Mouse (Mus musculus): ENCODE results near the gene Tlr2. TPM values are rescaled to one million over a fixed set of nuclear protein-coding genes. Genes with fewer than 3 reads are reported as not detected.
A peak's percentile ranks its signal among the peaks of the same experiment; 100 is the strongest.

The Tlr2 gene
- total RNA-seq, 2 experiments from 2014 or later: 1.4 to 2.2 TPM

DNA sequence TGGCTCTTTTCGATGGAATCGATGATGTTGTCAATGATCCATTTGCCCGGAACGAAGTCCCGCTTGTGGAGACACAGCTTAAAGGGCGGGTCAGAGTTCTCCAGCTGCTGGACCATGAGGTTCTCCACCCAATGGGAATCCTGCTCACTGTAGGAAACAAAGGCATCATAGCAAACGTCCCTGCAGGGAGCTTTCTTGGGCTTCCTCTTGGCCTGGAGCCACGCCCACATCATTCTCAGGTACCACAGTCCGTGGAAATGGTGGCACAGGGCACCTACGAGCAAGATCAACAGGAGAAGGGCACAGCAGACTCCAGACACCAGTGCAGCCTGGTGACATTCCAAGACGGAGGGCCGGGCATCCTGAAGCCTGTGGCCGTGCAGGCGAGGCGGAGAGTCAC is 4.9 kb downstream of the Tlr2 start:
- intact Hi-C loops (cut with DNase I): no loop called here

DNA sequence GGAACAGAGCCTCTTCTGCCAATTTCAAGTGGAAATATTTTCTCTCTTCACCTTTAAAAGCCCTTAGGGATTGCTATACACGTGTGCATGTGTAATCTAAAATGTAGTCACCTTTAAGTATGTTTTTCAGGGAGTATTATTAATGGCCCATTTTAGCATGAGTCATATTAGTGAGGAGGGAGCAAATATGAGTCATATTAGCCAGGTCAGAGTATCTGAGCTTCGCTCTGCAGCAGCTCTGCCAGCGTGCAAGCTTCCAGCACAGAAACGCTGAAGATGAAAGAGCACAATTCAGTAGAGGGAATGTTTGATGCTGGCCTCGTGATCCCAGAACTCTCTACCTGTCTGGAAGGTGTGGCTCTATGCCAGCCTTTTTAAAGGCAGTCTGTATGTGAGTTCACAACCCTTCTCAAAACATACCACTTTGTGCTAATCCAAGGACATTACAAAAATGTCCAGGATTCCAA is 13.4 kb downstream of the Tlr2 start:
- intact Hi-C loops (cut with DNase I): no loop called here
- no peak for DNase-seq

More for the DNA sequence above, 4.9 kb downstream of the Tlr2 start:
- DNase-seq: no peak

DNA sequence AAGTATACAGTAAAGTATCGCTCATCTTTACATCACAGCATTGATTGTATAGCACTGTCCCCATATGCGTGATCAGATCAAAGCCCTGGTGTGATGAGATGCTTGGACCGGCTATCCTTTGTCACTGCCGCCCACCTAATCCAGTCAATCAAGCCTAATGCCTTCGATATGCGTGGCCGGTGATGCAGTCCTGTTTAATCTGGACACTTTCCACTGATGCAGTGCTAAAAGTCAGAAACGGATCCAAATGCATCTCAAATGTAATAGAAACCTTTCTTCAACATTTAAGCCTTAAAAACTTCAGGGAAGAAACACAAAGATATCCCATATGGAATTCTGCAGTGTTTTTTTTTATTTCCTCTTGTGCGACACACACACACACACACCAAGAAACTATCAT is 13.9 kb downstream of the Tlr2 start:
- intact Hi-C loops (cut with DNase I): no loop called here
- DNase-seq: no peak

DNA sequence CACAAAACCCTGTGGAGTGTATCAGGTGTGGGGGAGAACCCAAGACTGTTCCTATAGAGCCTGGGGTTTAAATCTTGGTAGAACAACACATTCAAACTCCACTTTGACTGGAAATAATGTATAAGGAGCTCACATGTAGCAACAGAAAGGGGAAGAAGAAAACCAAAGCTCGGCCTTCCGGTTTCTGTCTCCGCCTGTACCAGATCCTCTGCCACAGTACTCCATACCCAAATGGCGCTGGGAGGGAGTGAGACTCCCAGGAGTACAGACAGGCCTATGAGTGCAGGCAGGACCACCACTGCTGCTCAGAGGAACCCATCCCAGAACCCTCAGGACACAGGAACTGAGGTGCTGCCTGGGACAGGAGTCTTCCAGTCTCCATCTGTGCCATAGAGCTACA is 17.8 kb downstream of the Tlr2 start:
- DNase-seq: no peak
- intact Hi-C loops (cut with DNase I): no loop called here

- no peak for DNase-seq
- intact Hi-C loops (cut with DNase I): no loop called here
These were observed 25.1 kb downstream of the Tlr2 start for GRCm38 (mm10) chr3:83816372-83816925.

DNA sequence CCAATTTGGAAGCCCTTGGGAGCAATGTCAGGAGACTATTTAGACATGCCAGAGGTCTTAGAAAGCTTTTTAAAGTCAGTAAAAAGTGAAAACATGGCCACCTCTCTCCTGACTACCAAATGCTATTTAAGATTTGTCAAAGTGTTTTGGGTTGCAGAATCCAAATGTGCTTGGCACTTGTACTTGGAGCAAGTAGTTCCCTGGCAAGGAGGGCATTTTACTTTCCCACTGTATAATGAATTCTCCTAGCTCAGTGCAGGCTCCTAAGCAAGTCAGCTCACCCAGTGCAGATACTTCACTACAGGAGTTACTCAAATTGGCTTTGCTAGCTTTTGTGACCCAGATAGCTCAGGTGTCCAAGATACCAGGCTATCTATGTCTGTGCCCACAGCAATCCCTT is 28.7 kb downstream of the Tlr2 start:
- no peak for DNase-seq
- intact Hi-C loops (cut with DNase I): no loop called here

GRCm38 (mm10) chr3:83811987-83812386 is 29.6 kb downstream of the Tlr2 start:
- DNase-seq: no peak
- intact Hi-C loops (cut with DNase I): no loop called here

GRCm38 (mm10) chr3:83808483-83808882 is 33.1 kb downstream of the Tlr2 start:
- intact Hi-C loops (cut with DNase I): no loop called here

DNA sequence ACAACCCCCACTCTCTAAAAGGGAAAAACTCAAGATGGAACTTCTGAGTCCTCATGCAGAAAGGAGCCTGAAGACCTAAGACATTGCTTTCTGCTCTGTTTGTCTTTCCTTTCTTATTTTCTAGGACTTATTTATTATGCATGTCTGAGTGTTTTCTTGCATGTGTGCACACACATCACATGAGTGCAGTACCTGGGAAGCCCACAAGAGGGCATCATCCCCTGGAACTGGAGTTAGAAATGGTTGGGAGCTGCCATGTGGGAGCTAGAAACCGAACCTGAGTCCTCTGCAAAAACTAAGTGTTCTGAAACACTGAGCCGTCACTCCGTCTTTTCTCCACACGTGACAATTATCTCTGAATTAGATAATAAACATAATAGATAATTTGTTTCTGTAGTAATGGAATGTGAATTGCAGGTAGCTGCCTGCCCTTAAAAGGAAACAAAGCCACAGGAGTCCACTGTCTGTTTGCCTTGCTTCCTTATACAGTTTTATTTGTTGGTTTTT is 39.9 kb downstream of the Tlr2 start:
- intact Hi-C loops (cut with DNase I): no loop called here
- no peak for DNase-seq

More at GRCm38 (mm10) chr3:83808483-83808882, 33.1 kb downstream of the Tlr2 start:
- DNase-seq: no peak

- intact Hi-C loops (cut with DNase I): no loop called here
- DNase-seq: no peak
These were observed 42.1 kb downstream of the Tlr2 start for GRCm38 (mm10) chr3:83799486-83799885.

DNA sequence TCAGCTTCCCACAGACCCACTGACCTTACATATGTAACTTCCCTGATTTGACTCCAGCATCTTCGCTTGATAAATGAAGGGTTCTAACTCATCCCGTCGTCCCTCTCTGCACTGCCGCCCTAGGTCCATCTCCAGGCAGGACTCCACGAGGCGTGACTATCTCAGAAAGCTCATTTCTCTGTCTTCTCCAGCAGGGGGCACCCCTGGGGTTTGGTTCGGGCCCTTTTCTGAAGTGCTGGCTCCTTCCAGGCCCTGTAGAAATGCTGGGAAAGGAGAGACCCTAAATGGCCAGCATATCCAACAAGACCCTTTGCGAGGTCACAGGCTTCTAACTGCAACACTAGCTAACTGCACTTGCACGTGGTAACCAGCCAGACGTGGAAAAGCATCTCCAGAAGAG is 43.7 kb downstream of the Tlr2 start:
- peak; percentile 60 to 78 for DNase-seq
- intact Hi-C loops (cut with DNase I): loop anchor here (2.0 kb wide), 1 partner anchor 101 kb away; no protein-coding TSS in a partner anchor

DNA sequence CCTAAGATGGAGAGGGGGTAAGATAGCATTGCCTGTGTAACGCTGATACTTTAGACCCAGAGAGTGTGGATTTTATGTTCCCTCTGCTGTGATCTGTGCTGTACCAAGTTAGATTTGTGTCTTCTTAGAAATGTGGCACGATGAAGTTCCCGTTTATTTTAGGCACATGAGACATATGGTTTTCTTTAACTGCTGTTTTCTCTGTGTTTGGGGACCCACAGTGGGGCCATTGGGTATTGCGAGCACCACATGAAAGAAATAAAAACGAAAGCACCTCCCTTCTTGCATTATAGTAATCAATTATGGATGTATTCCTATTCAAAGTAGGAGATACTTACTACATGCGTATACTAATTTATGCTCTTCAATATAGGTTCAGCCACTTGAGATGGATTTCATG is 44.5 kb downstream of the Tlr2 start:
- intact Hi-C loops (cut with DNase I): loop anchor here (2.0 kb wide), 1 partner anchor 102 kb away; no protein-coding TSS in a partner anchor
- no peak for DNase-seq

GRCm38 (mm10) chr3:83791444-83791843 is 50.1 kb downstream of the Tlr2 start:
- no peak for DNase-seq
- intact Hi-C loops (cut with DNase I): no loop called here

DNA sequence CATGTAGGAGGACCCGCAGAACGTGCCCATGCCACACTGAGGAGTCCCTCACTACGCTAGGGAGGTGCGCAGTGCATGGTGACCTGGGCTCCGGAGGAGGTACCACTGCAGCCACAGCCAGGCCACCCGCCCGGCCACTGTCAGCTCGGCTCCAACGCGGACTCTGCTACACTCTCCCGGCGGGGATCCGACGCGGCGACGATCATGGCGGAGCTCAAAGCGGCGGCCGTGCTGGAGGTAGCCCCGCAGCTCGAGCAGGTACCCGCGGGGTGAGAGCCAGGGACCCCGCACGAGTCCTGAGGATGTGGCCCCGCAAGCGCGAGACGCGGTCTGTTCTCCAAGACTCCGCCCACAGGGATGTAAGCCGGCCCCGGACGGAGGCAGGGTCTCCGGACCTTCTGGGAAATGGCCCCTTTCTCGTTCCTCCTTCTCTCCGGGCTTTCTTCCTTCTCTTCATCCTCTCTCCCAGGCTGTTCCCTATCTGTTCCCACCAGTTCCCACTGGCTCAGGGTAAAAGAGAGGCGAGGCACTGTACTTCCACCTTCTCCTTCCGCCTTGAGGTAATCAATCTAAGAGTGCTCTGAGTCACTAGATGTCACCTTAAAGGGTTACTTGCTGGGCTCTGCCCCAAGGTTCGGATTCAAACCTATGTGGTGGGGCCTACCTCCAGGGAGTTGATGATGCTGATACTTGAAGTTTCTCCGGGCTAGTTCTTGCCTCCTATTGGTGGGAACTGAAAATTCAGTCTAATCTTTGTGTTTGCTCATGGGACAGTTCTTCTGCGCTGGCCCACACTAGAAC is 51.7 kb downstream of the Tlr2 start:
- intact Hi-C loops (cut with DNase I): no loop called here
- DNase-seq: peak in 1 of 2 experiments; percentile 24

GRCm38 (mm10) chr3:83787776-83788305 is 53.7 kb downstream of the Tlr2 start:
- DNase-seq: no peak
- intact Hi-C loops (cut with DNase I): no loop called here

- no peak for DNase-seq
These were observed 54.5 kb downstream of the Tlr2 start for GRCm38 (mm10) chr3:83787086-83787485.

More at GRCm38 (mm10) chr3:83787086-83787485, 54.5 kb downstream of the Tlr2 start:
- intact Hi-C loops (cut with DNase I): no loop called here

Other genes with a start within 250 kb of the Tlr2 start
- 10 to 100 TPM; 30.0 to 31.8 TPM for gene Sfrp2, start 75.4 kb downstream of the Tlr2 start, total RNA-seq (2021)
- gene Tmem131l, start 198.4 kb upstream of the Tlr2 start, total RNA-seq (2021): 10 to 100 TPM; 31.4 to 32.6 TPM

Measured in heart, postnatal 10 days (tissue).